Mouse (Mus musculus): Measurements from ENCODE around the gene Rdh12.
A peak's percentile ranks its signal among the peaks of the same experiment; 100 is the strongest.

The Rdh12 gene

DNA sequence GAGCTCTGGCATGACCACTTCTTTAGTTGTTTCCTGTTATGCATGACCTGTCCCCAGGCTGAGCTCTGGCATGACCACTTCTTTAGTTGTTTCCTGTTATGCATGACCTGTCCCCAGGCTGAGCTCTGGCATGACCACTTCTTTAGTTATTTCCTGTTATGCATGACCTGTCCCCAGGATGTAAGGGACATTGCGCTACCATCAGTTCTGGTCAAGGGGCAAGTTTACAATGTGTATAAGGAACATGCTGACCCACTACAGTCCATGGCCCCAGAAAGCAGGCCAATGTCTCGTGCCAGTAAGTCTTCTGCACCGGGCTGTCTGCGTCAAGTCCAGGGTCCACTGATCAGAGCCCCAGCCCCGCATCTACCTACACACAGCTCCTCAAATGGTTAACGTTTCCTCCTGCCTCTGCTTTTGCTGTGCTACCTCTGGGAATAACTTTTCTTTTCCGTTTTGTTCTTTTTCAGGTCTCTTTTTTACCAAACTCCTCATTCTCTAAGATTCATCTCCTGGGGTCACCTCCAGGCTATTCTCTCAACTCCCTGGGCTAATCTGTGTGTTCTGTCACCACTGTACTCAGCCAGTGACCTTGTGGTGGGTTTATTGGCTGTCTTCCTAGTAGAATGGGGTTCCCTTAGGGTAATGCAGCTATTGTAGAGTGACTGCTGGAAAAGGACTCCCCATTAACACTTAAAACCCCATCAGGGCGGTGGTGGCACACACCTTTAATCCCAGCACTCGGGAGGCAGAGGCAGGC lies 44.8 kb downstream of the Rdh12 start:
- peak in 1 of 2 experiments; percentile 13 for DNase-seq

GRCm38 (mm10) chr12:79254975-79255374 lies 46.3 kb downstream of the Rdh12 start:
- DNase-seq = no peak

DNA sequence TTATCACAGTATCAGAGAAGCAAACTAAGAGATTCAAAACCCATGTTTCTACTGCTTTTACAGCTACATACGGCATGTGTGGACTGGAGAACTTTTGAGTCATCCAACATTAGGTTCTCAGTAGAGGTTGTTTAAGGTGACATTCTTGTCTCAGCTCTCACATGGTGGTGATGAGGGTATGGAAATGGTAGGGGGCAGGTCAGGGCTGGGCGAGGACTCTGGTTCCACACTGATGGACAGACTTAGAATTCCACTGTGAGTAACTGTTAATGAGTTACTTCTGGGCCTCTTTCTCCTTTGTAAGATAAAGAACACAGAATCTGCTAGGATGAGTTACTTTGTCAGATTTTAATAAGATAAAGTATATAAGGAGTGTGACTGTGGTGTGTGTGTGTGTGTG lies 51.4 kb downstream of the Rdh12 start:
- no peak for DNase-seq

DNA sequence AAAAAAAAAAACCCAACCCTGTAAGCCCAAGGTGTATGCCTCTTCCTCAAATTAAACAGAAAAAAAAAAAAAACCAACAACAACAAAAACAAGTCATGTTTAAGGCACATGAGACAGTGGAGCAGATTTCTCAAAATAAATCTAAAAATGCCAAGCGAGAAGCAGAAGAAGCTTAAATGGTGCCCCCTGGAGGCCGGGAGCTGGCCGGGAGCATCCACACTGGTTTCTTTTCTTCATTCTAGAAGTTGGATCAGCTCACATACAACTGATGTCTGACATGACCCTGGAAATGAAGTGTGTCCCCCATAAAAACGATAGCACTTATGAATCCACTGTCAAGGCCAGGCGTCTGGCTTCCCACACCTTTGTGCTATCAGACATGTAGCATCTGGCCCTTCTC lies 52.3 kb downstream of the Rdh12 start:
- peak in 1 of 2 experiments; percentile 31 for DNase-seq
